Mouse (Mus musculus) heart, postnatal 0 days (tissue): ENCODE measurements around the gene Clcn6.

Experiments
- CTCF ChIP-seq: IDR thresholded peaks from 2 replicates; pipeline ENCODE4 v1.5.1; 2016; ENCODE audit warnings: antibody characterized with exemption, control low read depth, low read depth
- EP300 ChIP-seq: IDR thresholded peaks from 2 replicates; pipeline ENCODE4 v1.6.1; 2016; ENCODE audit warnings: antibody characterized with exemption, low read depth

DNA sequence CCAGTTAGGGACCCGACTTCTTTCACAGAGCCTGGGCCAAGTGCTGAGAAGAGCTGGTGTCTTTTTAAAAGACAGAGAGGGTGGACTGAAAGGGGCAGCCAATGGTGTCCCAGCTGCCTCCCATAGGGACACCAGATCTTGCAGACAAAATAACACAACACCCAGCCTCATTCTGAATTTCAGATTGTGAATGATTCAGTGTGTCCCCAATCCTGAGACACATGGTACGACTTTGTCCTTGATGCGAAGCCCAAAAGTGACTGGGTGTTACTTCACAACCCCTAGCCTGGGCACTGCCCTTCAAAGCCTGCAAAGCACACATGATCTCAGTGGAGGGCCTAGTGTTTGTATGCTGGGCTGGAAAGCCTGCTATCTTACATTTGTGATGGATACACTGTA, 47.3 kb upstream of the Clcn6 start:
- TF ChIP-seq CTCF (no peak), EP300 (no peak)
